In genomic region chr1:135204196-135205126, GRCm38 (mm10) we compare ENCODE assay signal across 13 mouse cellular contexts. TPM values are rescaled to one million over a fixed set of nuclear protein-coding genes. Genes with fewer than 3 reads are reported as not detected.
DNase-seq lines count a peak whose midpoint lies in the region; ATAC-seq lines count a peak whose summit lies in the region.
"Had no signal": no experiment of that assay in that cellular context is flagged by ENCODE, and none has a peak within 500 bp of the region (broad histone marks: within the 10 kb centered on the region; RNA-seq: fewer than 3 reads in every experiment).

No protein-coding gene starts in this region.

- WGBS in heart, embryonic 10.5 days = 8% methylated on average over 12 of the region's 12 CpGs
- 21% methylated on average over 12 of the region's 12 CpGs for WGBS in liver, embryonic 11.5 days
- 32% methylated on average over 12 of the region's 12 CpGs for WGBS in forebrain, embryonic 13.5 days
- WGBS in forebrain, embryonic 16.5 days = 41% methylated on average over 12 of the region's 12 CpGs

- peak overlapping the region; percentile 53 for H3K27ac ChIP-seq in heart, embryonic 10.5 days
- H3K27ac ChIP-seq in liver, embryonic 11.5 days (ENCODE audit: low read depth, low read length) = no peak overlapping the region
- no peak overlapping the region for H3K27ac ChIP-seq in forebrain, embryonic 13.5 days
- H3K27ac ChIP-seq in forebrain, embryonic 16.5 days (ENCODE audit: low read length) = no peak overlapping the region
- H3K27ac ChIP-seq: midbrain, embryonic 13.5 days had no signal

- H3K27me3 ChIP-seq in heart, embryonic 10.5 days (ENCODE audit: insufficient read depth, poor library complexity, severe bottlenecking) = peaks cover 65% of the 10 kb centered on the region
- 0 out of 2 replicates have a peak, but pooled peaks cover 3% of the 10 kb centered on the region for H3K27me3 ChIP-seq in liver, embryonic 11.5 days (replicated peaks; ENCODE audit: control insufficient read depth, insufficient read depth, low read length)
- H3K27me3 ChIP-seq in forebrain, embryonic 13.5 days = no peaks in the 10 kb centered on the region
- H3K27me3 ChIP-seq in forebrain, embryonic 16.5 days (replicated peaks; ENCODE audit: control insufficient read depth, insufficient read depth, low read length) = no peaks in the 10 kb centered on the region
- H3K27me3 ChIP-seq: embryonic facial prominence, embryonic 13.5 days; midbrain, embryonic 13.5 days had no signal

- H3K9ac ChIP-seq in liver, embryonic 11.5 days (ENCODE audit: low read depth, low read length) = no peak overlapping the region
- H3K9ac ChIP-seq in forebrain, embryonic 13.5 days = no peak overlapping the region
- H3K9ac ChIP-seq in forebrain, embryonic 16.5 days (replicated peaks; ENCODE audit: low read depth, low read length) = no peak overlapping the region
- H3K9ac ChIP-seq: embryonic facial prominence, embryonic 13.5 days; midbrain, embryonic 13.5 days had no signal

- intact Hi-C loops in heart, postnatal 36 days (cut with DNase I) = loop anchor here (5.0 kb wide), 1 partner anchor 1782 kb away; the partner anchor contains the start of gene Sox13

- H3K4me3 ChIP-seq in heart, embryonic 10.5 days = no peak overlapping the region; the same call in 1 of the 2 replicates
- no peak overlapping the region for H3K4me3 ChIP-seq in liver, embryonic 11.5 days (ENCODE audit: low read depth, low read length)
- no peak overlapping the region for H3K4me3 ChIP-seq in forebrain, embryonic 13.5 days
- no peak overlapping the region for H3K4me3 ChIP-seq in forebrain, embryonic 16.5 days (replicated peaks; ENCODE audit: low read length)
- H3K4me3 ChIP-seq: embryonic facial prominence, embryonic 13.5 days; midbrain, embryonic 13.5 days had no signal

- H3K4me2 ChIP-seq in liver, embryonic 11.5 days = peak overlapping the region; percentile 40
- no peak overlapping the region for H3K4me2 ChIP-seq in forebrain, embryonic 13.5 days
- H3K4me2 ChIP-seq in forebrain, embryonic 16.5 days (ENCODE audit: low read length) = no peak overlapping the region
- H3K4me2 ChIP-seq: embryonic facial prominence, embryonic 13.5 days; midbrain, embryonic 13.5 days had no signal

- H3K4me1 ChIP-seq in heart, embryonic 10.5 days = peaks cover 21% of the 10 kb centered on the region
- H3K4me1 ChIP-seq in liver, embryonic 11.5 days (replicated peaks; ENCODE audit: control insufficient read depth, insufficient read depth, low read length) = peaks cover 27% of the 10 kb centered on the region
- peaks cover 10% of the 10 kb centered on the region for H3K4me1 ChIP-seq in forebrain, embryonic 13.5 days
- H3K4me1 ChIP-seq in forebrain, embryonic 16.5 days (replicated peaks; ENCODE audit: control insufficient read depth, insufficient read depth, low read length) = no peaks in the 10 kb centered on the region; the same call in 1 of the 2 replicates

- DNase-seq in heart, embryonic 10.5 days (ENCODE audit: low spot score) = peak; percentile 86
- no peak for DNase-seq in heart, postnatal 36 days
- DNase-seq in ovary, postnatal 36 days (ENCODE audit: low spot score) = peak; percentile 50
- DNase-seq in ovary, postnatal 10 days (ENCODE audit: low spot score) = no peak
- DNase-seq in liver, embryonic 11.5 days (ENCODE audit: low spot score) = peak; percentile 61
- DNase-seq in thymus, postnatal 36 days = no peak
- DNase-seq: adrenal gland, adult 2 months; B cell, adult 2 months had no signal

- peak; percentile 92 for ATAC-seq in liver, embryonic 11.5 days (replicated peaks; ENCODE audit: low FRiP score)
- no peak for ATAC-seq in forebrain, embryonic 13.5 days
- no peak for ATAC-seq in forebrain, embryonic 16.5 days
- ATAC-seq: midbrain, embryonic 13.5 days had no signal

- H3K9me3 ChIP-seq in heart, embryonic 10.5 days = no peaks in the 10 kb centered on the region
- no peaks in the 10 kb centered on the region for H3K9me3 ChIP-seq in liver, embryonic 11.5 days (ENCODE audit: control insufficient read depth, low read length)
- H3K9me3 ChIP-seq in forebrain, embryonic 13.5 days (replicated peaks) = no peaks in the 10 kb centered on the region
- H3K9me3 ChIP-seq in forebrain, embryonic 16.5 days (ENCODE audit: control insufficient read depth, low read length) = no peaks in the 10 kb centered on the region
- H3K9me3 ChIP-seq: embryonic facial prominence, embryonic 13.5 days; midbrain, embryonic 13.5 days had no signal

- H3K36me3 ChIP-seq in heart, embryonic 10.5 days = no peaks in the 10 kb centered on the region
- no peaks in the 10 kb centered on the region for H3K36me3 ChIP-seq in liver, embryonic 11.5 days (ENCODE audit: control insufficient read depth, insufficient read depth, low read length)
- no peaks in the 10 kb centered on the region for H3K36me3 ChIP-seq in forebrain, embryonic 13.5 days (ENCODE audit: poor library complexity, severe bottlenecking)
- no peaks in the 10 kb centered on the region for H3K36me3 ChIP-seq in forebrain, embryonic 16.5 days (ENCODE audit: control insufficient read depth, insufficient read depth)
- H3K36me3 ChIP-seq: embryonic facial prominence, embryonic 13.5 days; midbrain, embryonic 13.5 days had no signal

RNA-seq across cellular contexts. Expression of gene Gpr37l1, which starts 37.0 kb away (rescaled TPM):
- not detected in 2 replicates for polyA plus RNA-seq in heart, embryonic 10.5 days (2016; fragmentation: Nextera tagmentation; extraction: Ambion mirVana)
- 1 to 10 TPM in 1 of 2 experiments, under 1 TPM in 1; 0.92 to 1.0 TPM for total RNA-seq in heart, postnatal 36 days (2021)
- polyA plus RNA-seq in liver, embryonic 11.5 days (2014; fragmentation: Nextera tagmentation; extraction: Ambion mirVana) = not detected in 2 replicates
- not detected in 2 replicates for polyA plus RNA-seq in forebrain, embryonic 13.5 days (2015; fragmentation: Nextera tagmentation; extraction: Ambion mirVana)
- polyA plus RNA-seq in forebrain, embryonic 16.5 days (2015; fragmentation: Nextera tagmentation; extraction: Ambion mirVana) = 0.24 and 0.48 TPM in 2 replicates
- polyA plus RNA-seq: embryonic facial prominence, embryonic 13.5 days; heart, postnatal 0 days had no signal

RNA-seq across cellular contexts. Expression of gene Elf3, which starts 53.9 kb away (rescaled TPM):
- 1.2 and 2.8 TPM in 2 replicates for polyA plus RNA-seq in heart, embryonic 10.5 days (2016; fragmentation: Nextera tagmentation; extraction: Ambion mirVana)
- not detected for total RNA-seq in heart, postnatal 36 days (2021)
- 2.0 and 2.4 TPM in 2 replicates for polyA plus RNA-seq in liver, embryonic 11.5 days (2014; fragmentation: Nextera tagmentation; extraction: Ambion mirVana)
- polyA plus RNA-seq in forebrain, embryonic 13.5 days (2015; fragmentation: Nextera tagmentation; extraction: Ambion mirVana) = 0.22 and 0.34 TPM in 2 replicates
- 0.10 and 0.53 TPM in 2 replicates for polyA plus RNA-seq in forebrain, embryonic 16.5 days (2015; fragmentation: Nextera tagmentation; extraction: Ambion mirVana)

RNA-seq across cellular contexts. Expression of gene Arl8a, which starts 57.8 kb away (rescaled TPM):
- 28.0 and 36.5 TPM in 2 replicates for polyA plus RNA-seq in heart, embryonic 10.5 days (2016; fragmentation: Nextera tagmentation; extraction: Ambion mirVana)
- total RNA-seq in heart, postnatal 36 days (2021) = 10 to 100 TPM; 21.1 to 26.7 TPM
- 25.0 and 28.7 TPM in 2 replicates for polyA plus RNA-seq in liver, embryonic 11.5 days (2014; fragmentation: Nextera tagmentation; extraction: Ambion mirVana)
- polyA plus RNA-seq in forebrain, embryonic 13.5 days (2015; fragmentation: Nextera tagmentation; extraction: Ambion mirVana) = 161 and 162 TPM in 2 replicates
- polyA plus RNA-seq in forebrain, embryonic 16.5 days (2015; fragmentation: Nextera tagmentation; extraction: Ambion mirVana) = 323 and 336 TPM in 2 replicates

Comparison
In these comparisons a context has a peak if more than half of its experiments do, and no peak if none do; other contexts are left out.
1. DNase-seq: peak in heart, embryonic 10.5 days (single experiment), ovary, postnatal 36 days (single experiment) and liver, embryonic 11.5 days (single experiment); none in heart, postnatal 36 days (0 of 2), ovary, postnatal 10 days (single experiment) and thymus, postnatal 36 days (0 of 2).